In genomic region chr11:88180959-88181619, GRCm38 (mm10) we compare ENCODE assay signal across 8 mouse cellular contexts. TPM values are rescaled to one million over a fixed set of nuclear protein-coding genes. Genes with fewer than 3 reads are reported as not detected.
DNase-seq lines count a peak whose midpoint lies in the region; ATAC-seq and TF ChIP-seq lines count a peak whose summit lies in the region.

No protein-coding gene starts in this region.

- H3K9me3 ChIP-seq in heart, embryonic 12.5 days (replicated peaks), result no peaks in the 10 kb centered on the region
- no peaks in the 10 kb centered on the region for H3K9me3 ChIP-seq in liver, embryonic 13.5 days (replicated peaks)
- H3K9me3 ChIP-seq in neural tube, embryonic 13.5 days, result no peaks in the 10 kb centered on the region

- peak overlapping the region; percentile 59 for H3K9ac ChIP-seq in heart, embryonic 12.5 days
- H3K9ac ChIP-seq in liver, embryonic 13.5 days, result no peak overlapping the region; the same call in 1 of the 2 replicates
- H3K9ac ChIP-seq in neural tube, embryonic 13.5 days, result peak overlapping the region; percentile 47

- H3K4me3 ChIP-seq in embryonic fibroblast, embryonic 13.5 days (ENCODE audit: insufficient read depth, low read length), result no peak overlapping the region
- no peak overlapping the region for H3K4me3 ChIP-seq in heart, embryonic 12.5 days
- H3K4me3 ChIP-seq in liver, embryonic 13.5 days (replicated peaks), result no peak overlapping the region
- no peak overlapping the region for H3K4me3 ChIP-seq in neural tube, embryonic 13.5 days

- peak; percentile 85 for ATAC-seq in heart, embryonic 12.5 days (ENCODE audit: insufficient number of reproducible peaks, low FRiP score)
- peak; percentile 39; the same call in 1 of the 2 replicates for ATAC-seq in liver, embryonic 13.5 days (ENCODE audit: low read depth)
- peak; percentile 71 for ATAC-seq in neural tube, embryonic 13.5 days (ENCODE audit: low read depth)
- ATAC-seq in CD4-positive, CD25-positive, alpha-beta regulatory T cell, adult 4 months, result no peak

- H3K27ac ChIP-seq in embryonic fibroblast, embryonic 13.5 days (ENCODE audit: insufficient read depth, low read length), result peak overlapping the region; percentile 90
- H3K27ac ChIP-seq in heart, embryonic 12.5 days (ENCODE audit: poor library complexity, severe bottlenecking), result peak overlapping the region; percentile 96
- no peak overlapping the region for H3K27ac ChIP-seq in liver, embryonic 13.5 days
- peak overlapping the region; percentile 86 for H3K27ac ChIP-seq in neural tube, embryonic 13.5 days (replicated peaks)

- TF ChIP-seq POLR2A in embryonic fibroblast, embryonic 13.5 days (IDR thresholded peaks at IDR 0.05; ENCODE audit: low read depth, low read length), result no peak

- peaks cover 20% of the 10 kb centered on the region for H3K4me1 ChIP-seq in embryonic fibroblast, embryonic 13.5 days (ENCODE audit: control insufficient read depth, insufficient read depth, low read length)
- peaks cover 39% of the 10 kb centered on the region for H3K4me1 ChIP-seq in heart, embryonic 12.5 days (replicated peaks)
- H3K4me1 ChIP-seq in liver, embryonic 13.5 days (replicated peaks), result peaks cover 10% of the 10 kb centered on the region
- peaks cover 43% of the 10 kb centered on the region for H3K4me1 ChIP-seq in neural tube, embryonic 13.5 days (replicated peaks)

- no peak for TF ChIP-seq CTCF in embryonic fibroblast, embryonic 13.5 days (IDR thresholded peaks at IDR 0.05; ENCODE audit: borderline replicate concordance, insufficient read depth, low read length)

- peaks cover 31% of the 10 kb centered on the region for H3K36me3 ChIP-seq in heart, embryonic 12.5 days
- H3K36me3 ChIP-seq in liver, embryonic 13.5 days, result no peaks in the 10 kb centered on the region
- H3K36me3 ChIP-seq in neural tube, embryonic 13.5 days, result peaks cover 45% of the 10 kb centered on the region

- 3% methylated on average over 16 of the region's 16 CpGs for WGBS in heart, embryonic 12.5 days
- 20% methylated on average over 16 of the region's 16 CpGs for WGBS in liver, embryonic 13.5 days (ENCODE audit: insufficient replicate concordance)
- WGBS in neural tube, embryonic 13.5 days, result 5% methylated on average over 16 of the region's 16 CpGs

- H3K4me2 ChIP-seq in heart, embryonic 12.5 days, result peak overlapping the region; percentile 42
- no peak overlapping the region for H3K4me2 ChIP-seq in liver, embryonic 13.5 days
- H3K4me2 ChIP-seq in neural tube, embryonic 13.5 days, result peak overlapping the region; percentile 13; the same call in 1 of the 2 replicates

- 0 out of 2 replicates have a peak, but pooled peaks cover 5% of the 10 kb centered on the region for H3K27me3 ChIP-seq in heart, embryonic 12.5 days (replicated peaks)
- H3K27me3 ChIP-seq in liver, embryonic 13.5 days, result peaks cover 11% of the 10 kb centered on the region; the same call in 1 of the 2 replicates
- H3K27me3 ChIP-seq in neural tube, embryonic 13.5 days, result no peaks in the 10 kb centered on the region

- DNase-seq in urinary bladder, postnatal 25 days (ENCODE audit: low spot score), result peak; percentile 64
- no peak for DNase-seq in urinary bladder, adult 2 months (ENCODE audit: low spot score)
- DNase-seq in kidney, adult 9 months, result peak; percentile 85
- no peak for DNase-seq in liver, embryonic 13.5 days

RNA-seq across cellular contexts. Expression of gene Mrps23, which starts 23.1 kb away (rescaled TPM):
- polyA plus RNA-seq in urinary bladder, adult 2 months (2012; rRNA removed), result 77.3 and 83.9 TPM in 2 replicates
- 71.7 and 98.7 TPM in 2 replicates for polyA plus RNA-seq in embryonic fibroblast, embryonic 13.5 days (2011; ENCODE audit: insufficient read length, low read depth, missing spikeins)
- 79.2 and 81.4 TPM in 2 replicates for polyA plus RNA-seq in heart, embryonic 12.5 days (2016; fragmentation: Nextera tagmentation; extraction: Ambion mirVana)
- 44.0 and 45.8 TPM in 2 replicates for polyA plus RNA-seq in liver, embryonic 13.5 days (2015; fragmentation: Nextera tagmentation; extraction: Ambion mirVana)
- polyA plus RNA-seq in neural tube, embryonic 13.5 days (2015; fragmentation: Nextera tagmentation; extraction: Ambion mirVana), result 64.2 and 69.4 TPM in 2 replicates
- 100 to 1,000 TPM in 1 of 2 experiments, 10 to 100 TPM in 1; 79.7 to 103 TPM for polyA plus RNA-seq in CD4-positive, CD25-positive, alpha-beta regulatory T cell, adult 4 months (2017; shearing (Covaris generic))

Comparison
In these comparisons a context has a peak if more than half of its experiments do, and no peak if none do; other contexts are left out.
1. DNase-seq: peak in urinary bladder, postnatal 25 days (single experiment) and kidney, adult 9 months (single experiment); none in urinary bladder, adult 2 months (single experiment) and liver, embryonic 13.5 days (single experiment).